Mouse (Mus musculus): Measurements from ENCODE around the gene Fbxo24. TPM values are rescaled to one million over a fixed set of nuclear protein-coding genes. Genes with fewer than 3 reads are reported as not detected.

Fbxo24 gene
- polyA plus RNA-seq, 1 experiment = 0.72 TPM

GRCm38 (mm10) chr5:137660064-137660688 is 31.4 kb upstream of the Fbxo24 start:
- Histone ChIP-seq H3ac (ENCODE audit: control insufficient read depth, insufficient read length) (no peak overlapping the region), H3K4me3 (no peak overlapping the region), H3K27me3 (ENCODE audit: control insufficient read depth, insufficient read depth, insufficient read length) (no peaks in the 10 kb centered on the region), H3K4me2 (ENCODE audit: low read depth) (no peak overlapping the region), H3K79me2 (ENCODE audit: control insufficient read depth, insufficient read depth) (no peaks in the 10 kb centered on the region), H3K36me3 (ENCODE audit: control insufficient read depth, insufficient read depth) (no peaks in the 10 kb centered on the region)
- TF ChIP-seq TCF12 (IDR thresholded peaks at IDR 0.05; ENCODE audit: insufficient read depth, poor library complexity, severe bottlenecking) (no peak), MYOG (IDR thresholded peaks at IDR 0.05; ENCODE audit: control insufficient read depth in 1 of 3, insufficient read depth in 1 of 3, insufficient read length in 2 of 3, low read depth in 2 of 3) (peak in 1 of 3 experiments; percentile 29), SRF (IDR thresholded peaks at IDR 0.05; ENCODE audit: control insufficient read depth, insufficient read length, low read depth) (no peak)

GRCm38 (mm10) chr5:137656977-137657376 is 28.2 kb upstream of the Fbxo24 start:
- no peak overlapping the region for H3K4me2 ChIP-seq (ENCODE audit: low read depth)
- no peaks in the 10 kb centered on the region for H3K27me3 ChIP-seq (ENCODE audit: control insufficient read depth, insufficient read depth, insufficient read length)
- no peak overlapping the region for H3K4me3 ChIP-seq
- no peaks in the 10 kb centered on the region for H3K36me3 ChIP-seq (ENCODE audit: control insufficient read depth, insufficient read depth)
- no peak for TF ChIP-seq MAX (IDR thresholded peaks at IDR 0.05; ENCODE audit: low read depth)
- no peak for TF ChIP-seq MYOG (IDR thresholded peaks at IDR 0.05; ENCODE audit: control insufficient read depth in 1 of 3, insufficient read depth in 1 of 3, insufficient read length in 2 of 3, low read depth in 2 of 3)
- TF ChIP-seq TCF3 (IDR thresholded peaks at IDR 0.05; ENCODE audit: insufficient read length, low read depth) = no peak
- no peak for TF ChIP-seq SRF (IDR thresholded peaks at IDR 0.05; ENCODE audit: control insufficient read depth, insufficient read length, low read depth)
- TF ChIP-seq E2F4 (IDR thresholded peaks at IDR 0.05; ENCODE audit: insufficient read depth) = no peak
- TF ChIP-seq POLR2AphosphoS2 (IDR thresholded peaks at IDR 0.05; ENCODE audit: insufficient read length, low read depth) = no peak
- no peak for TF ChIP-seq MYOD1 (IDR thresholded peaks at IDR 0.05; ENCODE audit: control insufficient read depth in 1 of 3, insufficient read length in 2 of 3, low read depth in 2 of 3)
- TF ChIP-seq USF1 (IDR thresholded peaks at IDR 0.05; ENCODE audit: low read depth) = no peak
- TF ChIP-seq TCF12 (IDR thresholded peaks at IDR 0.05; ENCODE audit: insufficient read depth, poor library complexity, severe bottlenecking) = no peak
- no peak for TF ChIP-seq POLR2A (IDR thresholded peaks at IDR 0.05; ENCODE audit: insufficient read length, low read depth)
- TF ChIP-seq CEBPB (IDR thresholded peaks at IDR 0.05; ENCODE audit: insufficient read depth, poor library complexity, severe bottlenecking) = no peak
- no peak for TF ChIP-seq REST (IDR thresholded peaks at IDR 0.05; ENCODE audit: insufficient read depth, insufficient read length)
- no peak overlapping the region for H3ac ChIP-seq (ENCODE audit: control insufficient read depth, insufficient read length)
- no peaks in the 10 kb centered on the region for H3K79me2 ChIP-seq (ENCODE audit: control insufficient read depth, insufficient read depth)

GRCm38 (mm10) chr5:137654746-137655145 is 25.9 kb upstream of the Fbxo24 start:
- Histone ChIP-seq H3K4me3 (no peak overlapping the region), H3K27me3 (ENCODE audit: control insufficient read depth, insufficient read depth, insufficient read length) (no peaks in the 10 kb centered on the region), H3K79me2 (ENCODE audit: control insufficient read depth, insufficient read depth) (no peaks in the 10 kb centered on the region), H3ac (ENCODE audit: control insufficient read depth, insufficient read length) (no peak overlapping the region), H3K4me2 (ENCODE audit: low read depth) (no peak overlapping the region), H3K36me3 (ENCODE audit: control insufficient read depth, insufficient read depth) (no peaks in the 10 kb centered on the region)
- no peak for TF ChIP-seq TCF3 (IDR thresholded peaks at IDR 0.05; ENCODE audit: insufficient read length, low read depth)
- TF ChIP-seq CEBPB (IDR thresholded peaks at IDR 0.05; ENCODE audit: insufficient read depth, poor library complexity, severe bottlenecking) = no peak
- TF ChIP-seq POLR2AphosphoS2 (IDR thresholded peaks at IDR 0.05; ENCODE audit: insufficient read length, low read depth) = no peak
- no peak for TF ChIP-seq USF1 (IDR thresholded peaks at IDR 0.05; ENCODE audit: low read depth)
- no peak for TF ChIP-seq MYOG (IDR thresholded peaks at IDR 0.05; ENCODE audit: control insufficient read depth in 1 of 3, insufficient read depth in 1 of 3, insufficient read length in 2 of 3, low read depth in 2 of 3)
- TF ChIP-seq MAX (IDR thresholded peaks at IDR 0.05; ENCODE audit: low read depth) = no peak
- TF ChIP-seq MYOD1 (IDR thresholded peaks at IDR 0.05; ENCODE audit: control insufficient read depth in 1 of 3, insufficient read length in 2 of 3, low read depth in 2 of 3) = no peak
- no peak for TF ChIP-seq POLR2A (IDR thresholded peaks at IDR 0.05; ENCODE audit: insufficient read length, low read depth)
- TF ChIP-seq SRF (IDR thresholded peaks at IDR 0.05; ENCODE audit: control insufficient read depth, insufficient read length, low read depth) = no peak
- TF ChIP-seq REST (IDR thresholded peaks at IDR 0.05; ENCODE audit: insufficient read depth, insufficient read length) = no peak

GRCm38 (mm10) chr5:137653366-137653765 is 24.6 kb upstream of the Fbxo24 start:
- Histone ChIP-seq H3K27me3 (ENCODE audit: control insufficient read depth, insufficient read depth, insufficient read length) (no peaks in the 10 kb centered on the region), H3K36me3 (ENCODE audit: control insufficient read depth, insufficient read depth) (no peaks in the 10 kb centered on the region), H3ac (ENCODE audit: control insufficient read depth, insufficient read length) (no peak overlapping the region), H3K4me3 (no peak overlapping the region), H3K79me2 (ENCODE audit: control insufficient read depth, insufficient read depth) (no peaks in the 10 kb centered on the region), H3K4me2 (ENCODE audit: low read depth) (no peak overlapping the region)
- TF ChIP-seq REST (IDR thresholded peaks at IDR 0.05; ENCODE audit: insufficient read depth, insufficient read length) (no peak), CEBPB (IDR thresholded peaks at IDR 0.05; ENCODE audit: insufficient read depth, poor library complexity, severe bottlenecking) (no peak), MAX (IDR thresholded peaks at IDR 0.05; ENCODE audit: low read depth) (no peak), SRF (IDR thresholded peaks at IDR 0.05; ENCODE audit: control insufficient read depth, insufficient read length, low read depth) (no peak), MYOG (IDR thresholded peaks at IDR 0.05; ENCODE audit: control insufficient read depth in 1 of 3, insufficient read depth in 1 of 3, insufficient read length in 2 of 3, low read depth in 2 of 3) (no peak), TCF3 (IDR thresholded peaks at IDR 0.05; ENCODE audit: insufficient read length, low read depth) (no peak), MYOD1 (IDR thresholded peaks at IDR 0.05; ENCODE audit: control insufficient read depth in 1 of 3, insufficient read length in 2 of 3, low read depth in 2 of 3) (no peak), USF1 (IDR thresholded peaks at IDR 0.05; ENCODE audit: low read depth) (no peak), E2F4 (IDR thresholded peaks at IDR 0.05; ENCODE audit: insufficient read depth) (no peak), POLR2A (IDR thresholded peaks at IDR 0.05; ENCODE audit: insufficient read length, low read depth) (no peak), TCF12 (IDR thresholded peaks at IDR 0.05; ENCODE audit: insufficient read depth, poor library complexity, severe bottlenecking) (no peak), POLR2AphosphoS2 (IDR thresholded peaks at IDR 0.05; ENCODE audit: insufficient read length, low read depth) (no peak)

GRCm38 (mm10) chr5:137652474-137652873 is 23.7 kb upstream of the Fbxo24 start:
- TF ChIP-seq MYOG (IDR thresholded peaks at IDR 0.05; ENCODE audit: control insufficient read depth in 1 of 3, insufficient read depth in 1 of 3, insufficient read length in 2 of 3, low read depth in 2 of 3) (no peak), TCF3 (IDR thresholded peaks at IDR 0.05; ENCODE audit: insufficient read length, low read depth) (no peak), SRF (IDR thresholded peaks at IDR 0.05; ENCODE audit: control insufficient read depth, insufficient read length, low read depth) (no peak), TCF12 (IDR thresholded peaks at IDR 0.05; ENCODE audit: insufficient read depth, poor library complexity, severe bottlenecking) (no peak), POLR2A (IDR thresholded peaks at IDR 0.05; ENCODE audit: insufficient read length, low read depth) (no peak), USF1 (IDR thresholded peaks at IDR 0.05; ENCODE audit: low read depth) (no peak), MAX (IDR thresholded peaks at IDR 0.05; ENCODE audit: low read depth) (no peak), MYOD1 (IDR thresholded peaks at IDR 0.05; ENCODE audit: control insufficient read depth in 1 of 3, insufficient read length in 2 of 3, low read depth in 2 of 3) (no peak), REST (IDR thresholded peaks at IDR 0.05; ENCODE audit: insufficient read depth, insufficient read length) (no peak), CEBPB (IDR thresholded peaks at IDR 0.05; ENCODE audit: insufficient read depth, poor library complexity, severe bottlenecking) (no peak), POLR2AphosphoS2 (IDR thresholded peaks at IDR 0.05; ENCODE audit: insufficient read length, low read depth) (no peak), E2F4 (IDR thresholded peaks at IDR 0.05; ENCODE audit: insufficient read depth) (no peak)
- Histone ChIP-seq H3K79me2 (ENCODE audit: control insufficient read depth, insufficient read depth) (no peaks in the 10 kb centered on the region), H3ac (ENCODE audit: control insufficient read depth, insufficient read length) (no peak overlapping the region), H3K4me3 (no peak overlapping the region), H3K4me2 (ENCODE audit: low read depth) (no peak overlapping the region), H3K27me3 (ENCODE audit: control insufficient read depth, insufficient read depth, insufficient read length) (no peaks in the 10 kb centered on the region), H3K36me3 (ENCODE audit: control insufficient read depth, insufficient read depth) (no peaks in the 10 kb centered on the region)
